Mouse (Mus musculus): ENCODE measurements around the gene Polr2e.

Gene Polr2e

GRCm38 (mm10) chr10:80039559-80039979 lies at the start of gene Polr2e:
Polr2e (minus strand) TSS chr10:80039795.
- DNase-seq = peak; percentile 97 to 98

GRCm38 (mm10) chr10:80089146-80089545 lies 49.6 kb upstream of the Polr2e start:
- DNase-seq = peak; percentile 53 to 86

GRCm38 (mm10) chr10:80087483-80087882 lies 47.9 kb upstream of the Polr2e start:
- no peak for DNase-seq

GRCm38 (mm10) chr10:80086847-80087246 lies 47.3 kb upstream of the Polr2e start:
- DNase-seq = peak; percentile 37 to 70

GRCm38 (mm10) chr10:80084817-80085487 lies 45.4 kb upstream of the Polr2e start:
- peak; percentile 70 to 81 for DNase-seq

- no peak for DNase-seq
These were observed 41.5 kb upstream of the Polr2e start for GRCm38 (mm10) chr10:80081075-80081474.

GRCm38 (mm10) chr10:80080396-80081070 lies 40.9 kb upstream of the Polr2e start:
- no peak for DNase-seq

GRCm38 (mm10) chr10:80078366-80078765 lies 38.8 kb upstream of the Polr2e start:
- DNase-seq = no peak

- no peak for DNase-seq
These were observed 37.7 kb upstream of the Polr2e start for GRCm38 (mm10) chr10:80077312-80077711.

- DNase-seq = no peak
These were observed 36.8 kb upstream of the Polr2e start for GRCm38 (mm10) chr10:80076386-80076785.

- DNase-seq = no peak
These were observed 36.3 kb upstream of the Polr2e start for GRCm38 (mm10) chr10:80075924-80076323.

- peak; percentile 73 to 85 for DNase-seq
These were observed 35.4 kb upstream of the Polr2e start for GRCm38 (mm10) chr10:80074813-80075601.

GRCm38 (mm10) chr10:80072623-80073489 lies 33.3 kb upstream of the Polr2e start:
- DNase-seq = peak; percentile 44 to 84

GRCm38 (mm10) chr10:80071516-80071900 lies 31.9 kb upstream of the Polr2e start:
- DNase-seq = peak in 1 of 2 experiments; percentile 75

GRCm38 (mm10) chr10:80070837-80071515 lies 31.4 kb upstream of the Polr2e start:
- DNase-seq = peak; percentile 94 to 95

- no peak for DNase-seq
These were observed 30.4 kb upstream of the Polr2e start for GRCm38 (mm10) chr10:80069948-80070450.

GRCm38 (mm10) chr10:80069251-80069650 lies 29.7 kb upstream of the Polr2e start:
- no peak for DNase-seq

GRCm38 (mm10) chr10:80063877-80064650 lies 24.5 kb upstream of the Polr2e start:
- no peak for DNase-seq

GRCm38 (mm10) chr10:80063104-80063503 lies 23.5 kb upstream of the Polr2e start:
- DNase-seq = no peak

- DNase-seq = peak; percentile 50 to 70
These were observed 18.2 kb upstream of the Polr2e start for GRCm38 (mm10) chr10:80057683-80058326.

Data from kidney, postnatal 25 days (tissue).